Mouse (Mus musculus) heart, postnatal 10 days (tissue): ENCODE measurements at regions not wholly inside any gene's neighbourhood (a gene's known extent, or its start where the extent isn't known, plus 50 kb on each side); places are given as distances from the start of the nearest gene placed in this dataset.

Source experiments
- DNase-seq, 2 experiments: peaks; one replicate each; pipeline ENCODE4 v3.0.0; 2021
- intact Hi-C: fragments of 180-260 bp; cut with DNase I; formaldehyde crosslinking; loops from one replicate; pipeline ENCODE4 v1.15.1; 2025

DNA sequence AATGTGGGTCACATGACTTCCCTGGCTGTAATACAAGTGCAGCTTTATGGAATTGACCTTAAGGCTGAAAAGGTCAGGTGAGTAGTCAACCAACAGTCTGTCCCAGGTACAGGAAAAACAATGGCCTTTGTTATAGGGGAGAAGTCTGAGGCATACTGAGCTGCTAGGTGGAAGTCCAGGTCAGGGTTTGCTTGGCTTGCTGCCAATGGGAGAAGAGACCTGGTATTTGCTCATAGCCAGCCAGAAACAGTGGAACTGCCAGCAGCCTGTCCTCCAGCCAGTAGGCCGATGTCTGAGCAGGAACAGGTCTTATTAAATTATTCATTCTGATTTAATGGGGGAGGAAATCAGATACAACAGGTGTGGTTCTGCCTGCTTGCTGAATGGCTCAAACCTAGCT, 55.6 kb upstream of the Arhgap5 start:
- intact Hi-C loops, result no loop called here
- peak; percentile 22 to 36 for DNase-seq

DNA sequence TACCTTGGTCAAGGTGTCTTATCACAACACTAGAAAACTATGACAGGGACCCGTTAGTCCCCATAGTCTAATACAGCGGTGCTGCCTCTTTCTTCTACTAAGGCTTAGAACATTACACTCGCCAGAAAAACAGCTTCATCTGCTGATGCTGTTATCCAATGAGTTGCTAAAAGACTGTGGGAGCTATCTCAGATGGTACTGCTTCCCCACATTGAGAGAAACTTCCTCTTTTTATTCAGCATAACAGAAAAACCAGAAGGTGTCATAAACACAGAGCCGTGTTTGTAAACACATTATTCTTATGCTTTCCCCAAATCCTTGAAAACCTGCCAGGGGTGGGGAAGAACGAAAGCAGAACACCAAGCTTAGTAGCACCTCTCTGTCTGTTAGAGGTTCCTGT, 49.9 kb upstream of the Arhgap5 start:
- DNase-seq, result no peak
- intact Hi-C loops, result no loop called here
